Comparison of ENCODE assay signal across 9 mouse cellular contexts in genomic region chr9:108052411-108052810, GRCm38 (mm10). TPM values are rescaled to one million over a fixed set of nuclear protein-coding genes. Genes with fewer than 3 reads are reported as not detected.
DNase-seq lines count a peak whose midpoint lies in the region; ATAC-seq and TF ChIP-seq lines count a peak whose summit lies in the region.
"Had no signal": no experiment of that assay in that cellular context is flagged by ENCODE, and none has a peak within 500 bp of the region (broad histone marks: within the 10 kb centered on the region; RNA-seq: fewer than 3 reads in every experiment).

No protein-coding gene starts in this region.

- ATAC-seq in heart, embryonic 13.5 days (ENCODE audit: extremely low read depth, insufficient number of reproducible peaks, low FRiP score, low TSS enrichment): no peak
- no peak for ATAC-seq in liver, embryonic 11.5 days (replicated peaks; ENCODE audit: low FRiP score)
- no peak for ATAC-seq in intestine, postnatal 0 days
- no peak for ATAC-seq in stomach, embryonic 16.5 days (ENCODE audit: insufficient read depth, low FRiP score)
- no peak for ATAC-seq in megakaryocyte-erythroid progenitor cell, adult 5-6 weeks (replicated peaks; ENCODE audit: low FRiP score, low TSS enrichment, poor library complexity, severe bottlenecking)

- DNase-seq in heart, postnatal 14 days: no peak
- no peak for DNase-seq in liver, embryonic 11.5 days (ENCODE audit: low spot score)
- DNase-seq in liver: no peak

- WGBS in heart, embryonic 13.5 days: 81% methylated on average over 7 of the region's 7 CpGs
- WGBS in liver, embryonic 11.5 days: 67% methylated on average over 7 of the region's 7 CpGs
- 67% methylated on average over 7 of the region's 7 CpGs for WGBS in intestine, postnatal 0 days
- WGBS in stomach, embryonic 16.5 days: 69% methylated on average over 7 of the region's 7 CpGs

- no peaks in the 10 kb centered on the region for H3K9me3 ChIP-seq in heart, embryonic 13.5 days
- no peaks in the 10 kb centered on the region for H3K9me3 ChIP-seq in liver, embryonic 11.5 days (ENCODE audit: control insufficient read depth, low read length)
- H3K9me3 ChIP-seq in intestine, postnatal 0 days (ENCODE audit: control insufficient read depth): no peaks in the 10 kb centered on the region
- H3K9me3 ChIP-seq in stomach, embryonic 16.5 days (replicated peaks; ENCODE audit: control insufficient read depth, low read length): no peaks in the 10 kb centered on the region
- H3K9me3 ChIP-seq: neural tube, embryonic 12.5 days had no signal

- H3K27ac ChIP-seq in heart, embryonic 13.5 days (replicated peaks): peak overlapping the region; percentile 42; the same call in 1 of the 2 replicates
- 0 out of 2 replicates have a peak overlapping the region, but pooled peaks have one; percentile 60 for H3K27ac ChIP-seq in liver, embryonic 11.5 days (ENCODE audit: low read depth, low read length)
- H3K27ac ChIP-seq in intestine, postnatal 0 days (ENCODE audit: low read depth, low read length): 0 out of 2 replicates have a peak overlapping the region, but pooled peaks have one; percentile 15
- H3K27ac ChIP-seq in stomach, embryonic 16.5 days (ENCODE audit: low read length): peak overlapping the region; percentile 46
- H3K27ac ChIP-seq: neural tube, embryonic 12.5 days had no signal

- intact Hi-C loops in heart, postnatal 14 days (cut with DNase I): loop anchor here (2.0 to 5.0 kb wide), 3 partner anchors 50 to 150 kb away; partner anchors contain the start of gene Ip6k1

- peaks cover 66% of the 10 kb centered on the region for H3K36me3 ChIP-seq in heart, embryonic 13.5 days
- H3K36me3 ChIP-seq in liver, embryonic 11.5 days (ENCODE audit: control insufficient read depth, insufficient read depth, low read length): peaks cover 33% of the 10 kb centered on the region
- H3K36me3 ChIP-seq in intestine, postnatal 0 days (ENCODE audit: control insufficient read depth, insufficient read depth): peaks cover 49% of the 10 kb centered on the region
- 0 out of 2 replicates have a peak, but pooled peaks cover 15% of the 10 kb centered on the region for H3K36me3 ChIP-seq in stomach, embryonic 16.5 days (ENCODE audit: control insufficient read depth, insufficient read depth, low read length)

- H3K4me2 ChIP-seq in heart, embryonic 13.5 days: no peak overlapping the region
- no peak overlapping the region for H3K4me2 ChIP-seq in liver, embryonic 11.5 days
- peak overlapping the region; percentile 47; the same call in 1 of the 2 replicates for H3K4me2 ChIP-seq in intestine, postnatal 0 days (replicated peaks; ENCODE audit: low read depth)
- H3K4me2 ChIP-seq in stomach, embryonic 16.5 days (ENCODE audit: low read depth, low read length): no peak overlapping the region

- no peak overlapping the region for H3K9ac ChIP-seq in heart, embryonic 13.5 days
- 0 out of 2 replicates have a peak overlapping the region, but pooled peaks have one; percentile 11 for H3K9ac ChIP-seq in liver, embryonic 11.5 days (ENCODE audit: low read depth, low read length)
- no peak overlapping the region for H3K9ac ChIP-seq in intestine, postnatal 0 days (ENCODE audit: low read depth, low read length)
- peak overlapping the region; percentile 32; the same call in 1 of the 2 replicates for H3K9ac ChIP-seq in stomach, embryonic 16.5 days (ENCODE audit: low read length)
- H3K9ac ChIP-seq: neural tube, embryonic 12.5 days had no signal

- H3K4me1 ChIP-seq in heart, embryonic 13.5 days: peaks cover 41% of the 10 kb centered on the region
- peaks cover 32% of the 10 kb centered on the region for H3K4me1 ChIP-seq in liver, embryonic 11.5 days (replicated peaks; ENCODE audit: control insufficient read depth, insufficient read depth, low read length)
- peaks cover 14% of the 10 kb centered on the region; the same call in 1 of the 2 replicates for H3K4me1 ChIP-seq in intestine, postnatal 0 days (replicated peaks; ENCODE audit: control insufficient read depth, insufficient read depth, low read length)
- peaks cover 31% of the 10 kb centered on the region for H3K4me1 ChIP-seq in stomach, embryonic 16.5 days (ENCODE audit: control insufficient read depth, insufficient read depth, low read length)

- no peak overlapping the region for H3K4me3 ChIP-seq in heart, embryonic 13.5 days
- no peak overlapping the region for H3K4me3 ChIP-seq in liver, embryonic 11.5 days (ENCODE audit: low read depth, low read length)
- no peak overlapping the region for H3K4me3 ChIP-seq in intestine, postnatal 0 days (ENCODE audit: low read depth, low read length)
- no peak overlapping the region for H3K4me3 ChIP-seq in stomach, embryonic 16.5 days (replicated peaks; ENCODE audit: low read length)
- H3K4me3 ChIP-seq: neural tube, embryonic 12.5 days had no signal

- no peak for TF ChIP-seq CTCF in intestine, postnatal 0 days (IDR thresholded peaks at IDR 0.05; ENCODE audit: low read depth)

- H3K27me3 ChIP-seq in heart, embryonic 13.5 days (replicated peaks): no peaks in the 10 kb centered on the region
- no peaks in the 10 kb centered on the region for H3K27me3 ChIP-seq in liver, embryonic 11.5 days (replicated peaks; ENCODE audit: control insufficient read depth, insufficient read depth, low read length)
- H3K27me3 ChIP-seq in intestine, postnatal 0 days (replicated peaks; ENCODE audit: control insufficient read depth, insufficient read depth, low read length): no peaks in the 10 kb centered on the region
- no peaks in the 10 kb centered on the region for H3K27me3 ChIP-seq in stomach, embryonic 16.5 days (ENCODE audit: control insufficient read depth, insufficient read depth, low read length)
- H3K27me3 ChIP-seq: neural tube, embryonic 12.5 days had no signal

RNA-seq across cellular contexts. Expression of gene Amigo3, which starts 0.5 kb away (rescaled TPM):
- 1.9 and 2.3 TPM in 2 replicates for polyA plus RNA-seq in heart, embryonic 13.5 days (2015; fragmentation: Nextera tagmentation; extraction: Ambion mirVana)
- total RNA-seq in heart, postnatal 14 days (2021): 1 to 10 TPM; 1.4 to 1.9 TPM
- polyA plus RNA-seq in liver, embryonic 11.5 days (2014; fragmentation: Nextera tagmentation; extraction: Ambion mirVana): 2.3 TPM in 2 replicates
- polyA plus RNA-seq in intestine, postnatal 0 days (2015; fragmentation: Nextera tagmentation; extraction: Ambion mirVana): 4.4 and 4.8 TPM in 2 replicates
- 3.9 and 4.5 TPM in 2 replicates for polyA plus RNA-seq in stomach, embryonic 16.5 days (2015; fragmentation: Nextera tagmentation; extraction: Ambion mirVana)
- total RNA-seq in megakaryocyte-erythroid progenitor cell, adult 5-6 weeks (2014; fragmentation: Nextera tagmentation): 0.92 TPM in 1 of 2 replicates, not detected in the other
- 1.1 and 3.1 TPM in 2 replicates for total RNA-seq in megakaryocyte-erythroid progenitor cell, adult 5-6 weeks (2017)

RNA-seq across cellular contexts. Expression of gene Gmppb, which starts 3.4 kb away (rescaled TPM):
- polyA plus RNA-seq in heart, embryonic 13.5 days (2015; fragmentation: Nextera tagmentation; extraction: Ambion mirVana): 21.4 and 23.3 TPM in 2 replicates
- 10 to 100 TPM in 1 of 2 experiments, 1 to 10 TPM in 1; 9.2 to 11.4 TPM for total RNA-seq in heart, postnatal 14 days (2021)
- 26.5 and 30.0 TPM in 2 replicates for polyA plus RNA-seq in liver, embryonic 11.5 days (2014; fragmentation: Nextera tagmentation; extraction: Ambion mirVana)
- 146 and 154 TPM in 2 replicates for polyA plus RNA-seq in intestine, postnatal 0 days (2015; fragmentation: Nextera tagmentation; extraction: Ambion mirVana)
- 49.3 and 56.1 TPM in 2 replicates for polyA plus RNA-seq in stomach, embryonic 16.5 days (2015; fragmentation: Nextera tagmentation; extraction: Ambion mirVana)
- total RNA-seq in megakaryocyte-erythroid progenitor cell, adult 5-6 weeks (2014; fragmentation: Nextera tagmentation): 7.8 and 15.0 TPM in 2 replicates
- 10.7 and 19.2 TPM in 2 replicates for total RNA-seq in megakaryocyte-erythroid progenitor cell, adult 5-6 weeks (2017)

RNA-seq across cellular contexts. Expression of gene Mst1, which starts 27.8 kb away (rescaled TPM):
- 0.20 and 0.59 TPM in 2 replicates for polyA plus RNA-seq in heart, embryonic 13.5 days (2015; fragmentation: Nextera tagmentation; extraction: Ambion mirVana)
- under 1 TPM in 1 of 2 experiments, not detected in 1; 0.38 TPM for total RNA-seq in heart, postnatal 14 days (2021)
- 9.7 and 12.5 TPM in 2 replicates for polyA plus RNA-seq in liver, embryonic 11.5 days (2014; fragmentation: Nextera tagmentation; extraction: Ambion mirVana)
- 0.78 and 0.84 TPM in 2 replicates for polyA plus RNA-seq in intestine, postnatal 0 days (2015; fragmentation: Nextera tagmentation; extraction: Ambion mirVana)
- 7.8 and 8.7 TPM in 2 replicates for polyA plus RNA-seq in stomach, embryonic 16.5 days (2015; fragmentation: Nextera tagmentation; extraction: Ambion mirVana)
- not detected in 2 replicates for total RNA-seq in megakaryocyte-erythroid progenitor cell, adult 5-6 weeks (2014; fragmentation: Nextera tagmentation)
- 0.30 TPM in 1 of 2 replicates, not detected in the other for total RNA-seq in megakaryocyte-erythroid progenitor cell, adult 5-6 weeks (2017)
- total RNA-seq: left cerebral cortex, postnatal 10 days had no signal

RNA-seq across cellular contexts. Expression of gene Rnf123, which starts 30.7 kb away (rescaled TPM):
- polyA plus RNA-seq in heart, embryonic 13.5 days (2015; fragmentation: Nextera tagmentation; extraction: Ambion mirVana): 29.4 and 30.9 TPM in 2 replicates
- total RNA-seq in heart, postnatal 14 days (2021): 10 to 100 TPM; 85.3 to 92.6 TPM
- 59.1 and 59.2 TPM in 2 replicates for polyA plus RNA-seq in liver, embryonic 11.5 days (2014; fragmentation: Nextera tagmentation; extraction: Ambion mirVana)
- 17.2 and 18.2 TPM in 2 replicates for polyA plus RNA-seq in intestine, postnatal 0 days (2015; fragmentation: Nextera tagmentation; extraction: Ambion mirVana)
- polyA plus RNA-seq in stomach, embryonic 16.5 days (2015; fragmentation: Nextera tagmentation; extraction: Ambion mirVana): 31.2 and 32.8 TPM in 2 replicates
- 140 and 141 TPM in 2 replicates for total RNA-seq in megakaryocyte-erythroid progenitor cell, adult 5-6 weeks (2014; fragmentation: Nextera tagmentation)
- total RNA-seq in megakaryocyte-erythroid progenitor cell, adult 5-6 weeks (2017): 41.2 and 65.5 TPM in 2 replicates

RNA-seq across cellular contexts. Expression of gene Apeh, which starts 42.0 kb away (rescaled TPM):
- polyA plus RNA-seq in heart, embryonic 13.5 days (2015; fragmentation: Nextera tagmentation; extraction: Ambion mirVana): 51.3 and 62.5 TPM in 2 replicates
- 10 to 100 TPM; 36.4 to 41.8 TPM for total RNA-seq in heart, postnatal 14 days (2021)
- 159 and 167 TPM in 2 replicates for polyA plus RNA-seq in liver, embryonic 11.5 days (2014; fragmentation: Nextera tagmentation; extraction: Ambion mirVana)
- 82.6 and 98.4 TPM in 2 replicates for polyA plus RNA-seq in intestine, postnatal 0 days (2015; fragmentation: Nextera tagmentation; extraction: Ambion mirVana)
- 75.1 and 82.7 TPM in 2 replicates for polyA plus RNA-seq in stomach, embryonic 16.5 days (2015; fragmentation: Nextera tagmentation; extraction: Ambion mirVana)
- total RNA-seq in megakaryocyte-erythroid progenitor cell, adult 5-6 weeks (2014; fragmentation: Nextera tagmentation): 162 and 202 TPM in 2 replicates
- total RNA-seq in megakaryocyte-erythroid progenitor cell, adult 5-6 weeks (2017): 119 and 214 TPM in 2 replicates

Comparison
In these comparisons a context has a peak if more than half of its experiments do, and no peak if none do; other contexts are left out.
1. H3K9ac ChIP-seq: peak in liver, embryonic 11.5 days (single experiment) and stomach, embryonic 16.5 days (single experiment); none in heart, embryonic 13.5 days (single experiment) and intestine, postnatal 0 days (single experiment).
2. Peak in every context shown above with its lines, with median percentiles within 50 percentile points of each other: H3K27ac ChIP-seq.